Mouse (Mus musculus) lung, postnatal 0 days (tissue): ENCODE data around the gene Nckap5. TPM values are rescaled to one million over a fixed set of nuclear protein-coding genes. Genes with fewer than 3 reads are reported as not detected.

Source experiments
- ATAC-seq: fragments of 200-750 bp; cut with Nextera tagmentation; 2 replicates; pipeline ENCODE4 v1.8.0; 2017; ENCODE audit warnings: moderate library complexity
- DNase-seq: peaks from one replicate; pipeline ENCODE4 v3.0.0-alpha.2; 2016; ENCODE audit warnings: low spot score
- H3K27ac ChIP-seq: fragments of 300-500 bp; sonication (generic); 2 replicates; pipeline ENCODE4 v1.5.1; 2014; ENCODE audit warnings: antibody characterized with exemption, mild to moderate bottlenecking, low read length, mixed read lengths
- H3K27me3 ChIP-seq: fragments of 300-500 bp; sonication (generic); replicated peaks from 2 replicates; pipeline ENCODE4 v1.6.1; 2014; ENCODE audit warnings: low read length, mixed read lengths; ENCODE audit not compliant: insufficient read depth
- H3K36me3 ChIP-seq: fragments of 300-500 bp; sonication (generic); 2 replicates; pipeline ENCODE4 v1.6.1; 2014; ENCODE audit warnings: low read length, mixed read lengths; ENCODE audit not compliant: insufficient read depth
- H3K4me1 ChIP-seq: fragments of 300-500 bp; sonication (generic); 2 replicates; pipeline ENCODE4 v1.6.1; 2014; ENCODE audit warnings: antibody characterized with exemption, low read depth, low read length, mixed read lengths; ENCODE audit not compliant: insufficient read depth
- H3K4me2 ChIP-seq: fragments of 300-500 bp; sonication (generic); replicated peaks from 2 replicates; pipeline ENCODE4 v1.6.1; 2014; ENCODE audit warnings: low read depth, mild to moderate bottlenecking, low read length, moderate library complexity, mixed read lengths
- H3K4me3 ChIP-seq: fragments of 300-500 bp; sonication (generic); 2 replicates; pipeline ENCODE4 v1.5.1; 2014; ENCODE audit warnings: low read depth, low read length
- H3K9ac ChIP-seq: fragments of 300-500 bp; sonication (generic); replicated peaks from 2 replicates; pipeline ENCODE4 v1.6.1; 2014; ENCODE audit warnings: low read depth, mild to moderate bottlenecking
- H3K9me3 ChIP-seq: fragments of 300-500 bp; sonication (generic); 2 replicates; pipeline ENCODE4 v1.6.1; 2016; ENCODE audit warnings: low read length, mixed read lengths
- CTCF ChIP-seq: IDR thresholded peaks from 2 replicates; pipeline ENCODE4 v1.5.1; 2016; ENCODE audit warnings: antibody characterized with exemption, mild to moderate bottlenecking
- EP300 ChIP-seq: IDR thresholded peaks from 2 replicates; pipeline ENCODE4 v1.6.1; 2016; ENCODE audit warnings: antibody characterized with exemption, mild to moderate bottlenecking, control low read depth
- WGBS: fragments of 180-500 bp; shearing (Covaris S2); extraction: QIAGEN DNeasy Blood & Tissue Kit; methylation state at CpG from one replicate; pipeline ENCODE4 v1.1.7; 2014; 5-methylcytosine and 5-hydroxymethylcytosine counted together
- polyA plus RNA-seq: library from polyadenylated mRNA; unstranded; fragments of >200 nt; fragmentation: Nextera tagmentation; extraction: Ambion mirVana; gene quantifications from 2 replicates; pipeline ENCODE4 v1.2.1, GENCODE M21; 2015

The Nckap5 gene
- polyA plus RNA-seq, 1 experiment from 2014 or later, result 26.0 TPM

- Histone ChIP-seq H3K4me1 (no peaks in the 10 kb centered on the region), H3K27ac (no peak overlapping the region), H3K9ac (no peak overlapping the region), H3K4me3 (no peak overlapping the region), H3K4me2 (no peak overlapping the region), H3K36me3 (peaks cover 3% of the 10 kb centered on the region; the same call in 1 of the 2 replicates), H3K9me3 (no peaks in the 10 kb centered on the region), H3K27me3 (no peaks in the 10 kb centered on the region)
- TF ChIP-seq CTCF, result no peak
- no peak for TF ChIP-seq EP300
- WGBS, result 67% methylated on average over 6 of the region's 6 CpGs
- DNase-seq (no peak), ATAC-seq (no peak)
Measured at GRCm38 (mm10) chr1:125971933-125972332, 858.7 kb downstream of the Nckap5 start.

GRCm38 (mm10) chr1:125967671-125968070, 862.9 kb downstream of the Nckap5 start:
- H3K4me3 ChIP-seq, result no peak overlapping the region
- no peak overlapping the region for H3K4me2 ChIP-seq
- H3K4me1 ChIP-seq, result no peaks in the 10 kb centered on the region
- H3K27ac ChIP-seq, result no peak overlapping the region
- 62% methylated on average over 6 of the region's 6 CpGs for WGBS
- no peak overlapping the region for H3K9ac ChIP-seq
- DNase-seq (no peak), ATAC-seq (no peak)
- no peaks in the 10 kb centered on the region for H3K27me3 ChIP-seq
- no peak for TF ChIP-seq CTCF
- no peak for TF ChIP-seq EP300
- H3K9me3 ChIP-seq, result no peaks in the 10 kb centered on the region
- peaks cover 13% of the 10 kb centered on the region; the same call in 1 of the 2 replicates for H3K36me3 ChIP-seq

GRCm38 (mm10) chr1:125951026-125951425, 879.6 kb downstream of the Nckap5 start:
- Histone ChIP-seq H3K4me1 (no peaks in the 10 kb centered on the region), H3K27ac (no peak overlapping the region), H3K4me2 (no peak overlapping the region), H3K9me3 (no peaks in the 10 kb centered on the region), H3K9ac (no peak overlapping the region), H3K4me3 (no peak overlapping the region), H3K36me3 (no peaks in the 10 kb centered on the region), H3K27me3 (no peaks in the 10 kb centered on the region)
- DNase-seq (no peak), ATAC-seq (no peak)
- 79% methylated on average over 3 of the region's 3 CpGs for WGBS
- TF ChIP-seq EP300 (no peak), CTCF (no peak)

GRCm38 (mm10) chr1:125949076-125949475, 881.5 kb downstream of the Nckap5 start:
- no peaks in the 10 kb centered on the region for H3K27me3 ChIP-seq
- TF ChIP-seq CTCF (no peak), EP300 (no peak)
- no peak overlapping the region for H3K4me3 ChIP-seq
- H3K4me2 ChIP-seq, result no peak overlapping the region
- no peaks in the 10 kb centered on the region for H3K4me1 ChIP-seq
- peak; percentile 38; the same call in 1 of the 2 replicates for ATAC-seq
- no peaks in the 10 kb centered on the region for H3K36me3 ChIP-seq
- WGBS, result 60% methylated on average over 6 of the region's 6 CpGs
- no peaks in the 10 kb centered on the region for H3K9me3 ChIP-seq
- H3K9ac ChIP-seq, result no peak overlapping the region
- H3K27ac ChIP-seq, result no peak overlapping the region
- peak; percentile 49 for DNase-seq

GRCm38 (mm10) chr1:125945136-125945535, 885.5 kb downstream of the Nckap5 start:
- no peaks in the 10 kb centered on the region for H3K4me1 ChIP-seq
- H3K4me3 ChIP-seq, result no peak overlapping the region
- DNase-seq (no peak), ATAC-seq (0 out of 2 replicates have a peak, but pooled peaks have one; percentile 12)
- no peaks in the 10 kb centered on the region for H3K27me3 ChIP-seq
- no peak overlapping the region for H3K9ac ChIP-seq
- no peaks in the 10 kb centered on the region for H3K9me3 ChIP-seq
- WGBS, result 21% methylated on average over 9 of the region's 9 CpGs
- H3K4me2 ChIP-seq, result no peak overlapping the region
- no peak for TF ChIP-seq CTCF
- TF ChIP-seq EP300, result no peak
- no peak overlapping the region for H3K27ac ChIP-seq
- H3K36me3 ChIP-seq, result no peaks in the 10 kb centered on the region

GRCm38 (mm10) chr1:125943305-125943704, 887.3 kb downstream of the Nckap5 start:
- Histone ChIP-seq H3K4me2 (no peak overlapping the region), H3K4me3 (no peak overlapping the region), H3K9ac (no peak overlapping the region), H3K9me3 (no peaks in the 10 kb centered on the region), H3K27ac (no peak overlapping the region), H3K4me1 (no peaks in the 10 kb centered on the region), H3K36me3 (0 out of 2 replicates have a peak, but pooled peaks cover 5% of the 10 kb centered on the region), H3K27me3 (no peaks in the 10 kb centered on the region)
- TF ChIP-seq CTCF, result no peak
- no peak for TF ChIP-seq EP300
- WGBS, result 80% methylated on average over 1 of the region's 1 CpGs
- ATAC-seq (no peak), DNase-seq (no peak)

- H3K36me3 ChIP-seq, result 0 out of 2 replicates have a peak, but pooled peaks cover 7% of the 10 kb centered on the region
- H3K4me2 ChIP-seq, result no peak overlapping the region
- H3K27me3 ChIP-seq, result no peaks in the 10 kb centered on the region
- H3K9me3 ChIP-seq, result no peaks in the 10 kb centered on the region
- no peak overlapping the region for H3K4me3 ChIP-seq
- no peaks in the 10 kb centered on the region for H3K4me1 ChIP-seq
- DNase-seq (no peak), ATAC-seq (no peak)
- no peak for TF ChIP-seq CTCF
- H3K27ac ChIP-seq, result no peak overlapping the region
- no peak overlapping the region for H3K9ac ChIP-seq
- 91% methylated on average over 10 of the region's 10 CpGs for WGBS
Measured at GRCm38 (mm10) chr1:125925486-125925885, 905.1 kb downstream of the Nckap5 start.
